Mouse (Mus musculus): ENCODE data around the gene Cox5a.

DNA sequence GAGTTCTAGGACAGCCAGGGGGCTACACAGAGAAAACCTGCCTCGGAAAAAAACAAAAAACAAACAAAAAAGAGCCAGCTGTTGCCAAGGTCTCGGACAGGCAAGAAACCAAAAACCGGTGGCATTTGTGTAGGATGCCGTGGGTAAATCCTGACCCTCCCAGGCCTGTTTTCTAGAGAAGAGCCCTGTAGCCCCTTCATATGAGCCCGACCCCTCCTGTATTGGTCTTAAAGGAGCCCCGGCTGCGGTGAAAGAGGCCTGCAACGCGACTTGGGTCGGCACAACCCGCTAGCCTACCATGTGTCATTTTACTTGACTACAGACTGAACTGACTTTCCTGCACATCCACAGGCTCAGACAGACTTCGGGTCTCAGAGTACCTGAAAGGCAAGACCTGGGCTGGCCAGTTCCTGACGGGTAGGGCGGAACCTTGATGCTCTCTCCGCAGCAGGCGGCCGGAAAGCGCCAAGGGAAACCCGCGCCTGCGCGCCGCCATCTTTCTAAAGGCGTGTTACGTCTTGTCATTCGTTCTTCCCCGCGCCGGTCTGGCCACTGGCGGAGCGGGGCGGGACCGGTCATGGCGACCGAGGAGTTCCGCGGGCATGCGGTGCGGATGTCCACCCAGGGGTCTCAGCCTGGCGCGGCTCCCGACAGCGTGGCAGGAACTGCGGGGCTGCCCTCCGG lies 16.1 kb downstream of the Cox5a start, which contains the start of gene Fam219b:
- TF ChIP-seq POLR2A (IDR thresholded peaks at IDR 0.05; ENCODE audit: low read depth, low read length) = no peak; the same call in 1 of the 2 replicates
- no peak for TF ChIP-seq CTCF (IDR thresholded peaks at IDR 0.05; ENCODE audit: extremely low read depth, insufficient read depth, insufficient read length, insufficient replicate concordance)
